Mouse (Mus musculus) urinary bladder, postnatal 4 days (tissue): ENCODE data around the gene Cacna1d.

Experiments used
- DNase-seq, 2 experiments: peaks; one replicate each; pipeline ENCODE4 v3.0.0; 2021 to 2022; ENCODE audit warnings: low spot score in 2 of 2

The Cacna1d gene

DNA sequence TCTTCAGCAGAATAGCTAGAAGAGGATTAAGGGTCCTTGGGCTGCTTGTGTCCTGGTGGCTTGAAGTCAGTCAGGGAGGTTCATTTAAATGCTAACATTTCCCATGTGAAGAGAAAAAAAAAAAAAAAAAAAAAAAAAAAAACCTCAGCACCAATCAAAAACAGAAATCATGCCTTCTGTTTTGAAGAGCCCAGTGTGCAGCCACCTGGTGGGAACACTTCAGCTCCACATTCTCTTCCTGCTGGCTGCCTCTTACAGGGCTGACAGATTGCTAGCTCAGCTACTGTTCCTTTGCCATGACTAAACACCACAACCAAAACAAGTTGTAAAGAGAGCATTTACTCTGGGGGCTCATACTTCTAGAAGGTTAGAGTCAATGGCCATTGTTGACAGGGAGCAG is 283.1 kb downstream of the Cacna1d start:
- no peak for DNase-seq

DNA sequence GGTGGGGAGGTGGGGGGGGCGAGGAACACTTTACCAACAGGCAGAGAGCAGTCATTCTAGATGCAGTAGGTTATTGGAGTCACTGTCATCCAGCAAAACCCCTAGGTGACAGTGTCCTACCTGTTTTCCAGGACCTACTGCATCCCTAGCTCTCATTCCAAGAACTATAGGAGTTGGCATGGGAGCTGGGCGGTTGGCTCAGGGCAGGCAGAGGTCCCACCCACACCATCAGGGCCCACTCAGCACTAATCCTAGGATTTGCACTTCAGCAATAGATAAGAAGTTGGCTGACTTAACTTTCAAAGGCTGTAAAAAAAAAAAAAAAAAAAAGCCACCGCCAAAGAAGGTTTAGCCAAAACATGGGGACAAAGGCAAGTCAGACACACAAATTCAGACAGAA is 285.4 kb downstream of the Cacna1d start:
- DNase-seq, result no peak

DNA sequence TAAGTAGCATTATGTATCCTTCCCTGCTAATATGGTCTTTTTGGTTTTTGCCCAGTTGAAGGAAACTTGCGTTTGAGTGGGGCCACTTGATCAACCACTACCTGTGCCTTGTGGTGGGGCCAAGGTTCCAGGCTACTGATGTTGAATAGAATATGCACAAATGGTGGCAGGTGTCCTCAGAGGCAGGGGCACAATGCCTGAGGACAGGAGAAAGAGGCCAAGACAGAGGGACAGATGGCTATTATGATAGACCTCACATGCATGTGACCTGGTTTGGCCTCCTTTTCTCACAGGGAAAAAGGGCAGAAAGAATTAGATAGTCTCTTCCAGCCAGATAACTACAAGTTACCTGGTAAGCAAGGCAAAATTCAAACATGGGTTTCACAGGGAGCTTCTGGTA is 286.7 kb downstream of the Cacna1d start:
- DNase-seq, result no peak

DNA sequence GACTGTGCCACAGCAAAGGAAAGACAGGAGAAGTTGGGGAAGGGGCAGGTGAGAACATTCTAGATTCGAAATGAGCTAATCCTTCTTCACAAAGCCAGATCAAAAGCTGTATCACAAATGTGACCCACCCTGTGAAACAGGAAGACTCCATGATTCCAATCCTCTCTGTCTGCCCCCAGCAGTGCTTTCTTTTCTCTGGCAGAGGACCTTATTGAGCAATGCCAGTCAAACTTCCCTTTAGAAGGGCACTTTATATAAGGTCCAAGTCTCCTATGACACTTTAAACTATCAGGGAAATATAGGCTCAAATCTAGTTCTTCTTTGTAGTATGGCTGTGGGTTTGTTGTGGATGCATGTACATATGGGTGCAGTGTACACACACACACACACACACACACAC is 290.9 kb downstream of the Cacna1d start:
- no peak for DNase-seq

DNA sequence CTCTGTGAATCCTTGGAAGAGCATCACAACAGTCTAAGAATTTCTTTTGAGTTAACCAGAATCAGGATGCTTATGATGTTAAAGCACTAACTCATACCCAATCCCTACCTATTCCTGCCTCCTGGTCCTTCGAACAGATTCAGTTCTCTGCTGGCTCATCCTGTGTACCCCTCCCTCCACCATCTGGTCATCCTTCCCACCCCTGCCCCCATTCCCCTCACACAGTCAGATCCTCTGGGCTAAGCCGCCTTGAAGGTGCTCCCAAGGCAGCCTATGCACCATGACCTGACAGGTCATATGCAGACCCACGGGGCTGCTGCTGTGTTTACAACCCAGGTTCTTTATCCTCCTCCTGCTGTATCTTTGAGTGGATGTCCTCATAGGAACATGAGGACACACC is 292.4 kb downstream of the Cacna1d start:
- no peak for DNase-seq

DNA sequence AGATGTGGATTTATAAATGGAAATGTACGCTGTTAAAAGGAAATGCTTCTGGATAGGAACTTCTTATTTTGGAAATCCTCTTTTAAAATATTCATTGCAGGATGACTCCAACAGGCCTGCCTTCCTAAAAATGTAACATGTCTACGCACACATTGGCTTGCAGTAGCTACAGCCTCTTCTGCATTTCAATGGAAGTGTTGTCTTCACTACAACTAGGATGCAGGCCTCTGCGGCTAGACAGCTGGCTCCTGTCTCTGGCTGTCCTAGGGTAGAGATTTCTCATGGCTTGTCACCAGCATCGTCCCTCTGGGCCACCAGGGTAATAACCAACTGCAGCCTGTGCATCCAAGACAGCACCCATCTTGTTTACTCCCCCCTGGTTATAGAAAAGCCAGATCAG is 293.1 kb downstream of the Cacna1d start:
- no peak for DNase-seq

DNA sequence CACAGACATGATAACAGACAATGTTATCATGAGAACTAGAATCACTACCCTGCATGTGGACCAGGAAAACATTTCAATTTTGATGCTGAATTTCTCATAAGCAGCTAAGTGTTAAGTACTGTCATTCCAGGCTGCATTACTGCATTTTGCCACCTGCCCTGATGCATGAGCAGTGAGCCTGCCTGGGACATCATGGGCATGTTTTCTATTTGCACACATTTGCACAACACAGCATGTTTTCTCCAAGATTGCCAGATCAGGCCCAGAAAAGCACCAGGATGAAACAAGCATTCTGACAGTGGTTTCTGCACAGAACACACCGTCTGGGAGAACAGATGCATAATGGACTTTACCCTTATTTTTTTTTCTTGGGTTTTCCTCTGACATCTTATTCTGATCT is 294.3 kb downstream of the Cacna1d start:
- no peak for DNase-seq

DNA sequence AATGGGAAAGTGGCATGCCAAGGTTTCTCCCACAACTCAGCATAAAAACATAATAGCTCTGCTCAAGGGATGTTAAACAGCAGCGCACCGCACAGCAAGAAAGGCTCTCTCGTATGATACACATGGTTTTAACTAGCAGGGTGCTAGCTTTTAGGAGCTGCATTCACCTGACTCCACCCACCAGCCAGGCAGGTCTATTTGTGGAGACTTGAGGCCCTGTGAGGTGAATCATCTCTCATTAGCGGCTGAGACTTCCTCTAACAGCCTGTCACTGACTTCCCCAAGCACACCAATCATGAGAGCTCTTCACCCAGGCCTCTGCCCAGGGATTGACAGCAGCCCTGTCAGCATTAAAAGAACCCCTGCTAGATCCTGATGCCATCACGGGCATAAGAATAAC is 295.0 kb downstream of the Cacna1d start:
- no peak for DNase-seq

DNA sequence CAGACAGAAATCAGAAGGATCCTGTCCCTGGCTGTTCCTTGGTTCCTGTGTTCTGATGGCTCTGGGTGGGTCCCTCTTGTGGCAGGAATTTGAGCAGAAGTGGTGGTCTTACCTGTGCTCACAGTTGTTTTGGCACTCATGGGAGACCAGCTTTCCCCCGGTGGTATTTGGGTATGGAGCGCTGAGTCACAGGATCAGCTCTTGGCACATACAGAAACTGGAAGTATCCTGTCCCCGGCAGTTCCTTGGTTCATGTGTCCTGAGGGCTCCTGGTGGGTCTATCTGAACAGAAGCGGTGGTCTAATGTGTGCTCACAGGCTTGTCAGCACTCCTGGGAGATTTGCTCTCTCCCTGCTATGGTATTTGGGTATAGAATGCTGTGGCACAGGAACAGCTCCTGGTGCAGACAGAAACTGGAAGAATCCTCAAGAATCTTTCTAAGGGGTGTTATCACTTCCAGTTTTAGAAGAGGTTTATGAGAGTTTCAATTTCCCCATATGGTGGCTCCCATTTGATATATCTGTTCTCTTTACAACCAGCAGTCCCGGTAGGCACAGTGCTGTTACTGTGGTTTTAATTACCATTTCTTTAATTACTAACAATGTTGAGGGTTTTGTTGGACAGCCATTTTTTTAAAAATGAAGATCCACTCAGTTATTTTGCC is 300.8 kb downstream of the Cacna1d start:
- DNase-seq, result no peak

DNA sequence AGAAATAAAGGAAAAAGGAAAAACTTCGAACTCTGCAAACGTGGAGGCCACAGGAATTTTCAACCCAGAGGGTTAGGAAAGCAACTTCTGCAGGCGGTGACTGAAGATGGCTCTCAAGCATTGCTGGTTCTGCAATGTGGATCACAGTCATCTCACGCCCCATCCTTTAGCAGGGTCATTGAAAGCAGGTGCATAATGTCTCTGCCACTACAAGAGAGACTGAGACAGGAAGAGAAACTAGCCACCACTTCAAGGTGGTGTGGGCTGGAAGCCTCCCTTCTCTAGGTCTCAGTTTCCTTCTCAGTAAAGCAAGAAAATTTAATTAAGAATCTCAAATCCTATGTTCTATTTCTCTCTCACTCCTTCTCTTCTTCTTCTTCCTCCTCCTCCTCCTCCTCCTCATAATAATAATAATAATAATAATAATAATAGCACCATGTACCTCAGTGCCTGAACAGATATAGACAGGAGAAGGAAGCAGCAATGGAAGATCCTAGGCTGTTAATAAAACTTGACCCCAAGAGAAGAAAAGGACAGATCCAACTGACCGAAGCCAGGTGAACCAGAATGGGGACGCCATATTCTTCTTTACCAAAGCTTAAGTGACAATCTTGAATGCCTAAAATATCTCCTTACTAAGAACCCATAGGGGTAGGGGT is 305.5 kb downstream of the Cacna1d start:
- DNase-seq, result no peak

DNA sequence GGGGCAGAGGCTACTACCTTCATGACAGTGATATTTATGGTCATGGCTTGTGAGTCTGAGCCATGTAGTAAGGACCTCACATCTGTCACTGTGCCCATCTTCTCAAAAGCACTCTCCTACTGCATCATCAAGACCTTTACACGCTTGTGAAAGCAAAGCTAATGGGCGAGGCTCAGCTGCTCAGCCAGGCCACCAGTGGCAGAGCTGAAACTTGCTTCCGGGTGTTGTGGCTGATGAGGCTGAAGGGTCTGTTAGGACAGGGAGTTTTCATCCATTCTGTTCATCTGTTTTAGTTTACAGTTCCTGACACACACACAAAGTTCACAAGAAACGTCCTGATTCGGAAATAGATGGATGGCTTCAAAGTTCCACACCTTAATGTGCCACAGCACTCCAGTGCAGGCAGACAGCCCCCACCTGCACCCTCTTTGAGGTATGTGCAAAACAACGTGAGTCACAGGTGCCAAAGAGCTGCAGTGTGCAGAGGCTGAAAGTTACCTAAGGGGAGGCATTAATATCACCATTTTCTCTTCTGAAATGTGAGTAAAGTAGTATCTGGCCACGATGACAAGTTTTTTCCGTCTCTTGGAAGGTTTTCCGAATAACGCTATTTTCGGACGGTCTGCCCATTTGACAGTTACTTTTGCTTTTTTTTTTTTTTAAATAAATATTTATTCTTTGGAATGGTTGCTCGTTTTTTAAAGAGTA is 306.7 kb downstream of the Cacna1d start:
- DNase-seq, result no peak

DNA sequence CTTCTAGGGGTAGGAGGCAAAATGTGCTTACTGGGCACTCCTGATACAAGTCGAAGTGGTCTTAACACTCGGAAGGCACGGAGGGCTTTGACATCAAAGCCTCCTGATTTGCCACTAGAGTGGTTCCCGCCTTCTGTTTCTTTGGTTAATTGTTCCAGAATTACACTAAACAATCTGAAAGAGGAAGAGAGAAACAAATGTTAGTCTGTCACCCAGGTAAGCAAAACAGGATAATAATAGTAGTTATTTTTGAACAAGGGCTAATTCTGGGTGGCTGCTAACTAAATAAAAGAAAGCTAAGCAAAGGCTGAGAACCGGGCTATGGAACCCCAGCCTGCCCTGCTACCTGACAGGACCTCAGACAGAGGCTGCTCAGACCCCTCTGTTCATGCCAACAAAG is 307.2 kb downstream of the Cacna1d start:
- DNase-seq, result no peak

DNA sequence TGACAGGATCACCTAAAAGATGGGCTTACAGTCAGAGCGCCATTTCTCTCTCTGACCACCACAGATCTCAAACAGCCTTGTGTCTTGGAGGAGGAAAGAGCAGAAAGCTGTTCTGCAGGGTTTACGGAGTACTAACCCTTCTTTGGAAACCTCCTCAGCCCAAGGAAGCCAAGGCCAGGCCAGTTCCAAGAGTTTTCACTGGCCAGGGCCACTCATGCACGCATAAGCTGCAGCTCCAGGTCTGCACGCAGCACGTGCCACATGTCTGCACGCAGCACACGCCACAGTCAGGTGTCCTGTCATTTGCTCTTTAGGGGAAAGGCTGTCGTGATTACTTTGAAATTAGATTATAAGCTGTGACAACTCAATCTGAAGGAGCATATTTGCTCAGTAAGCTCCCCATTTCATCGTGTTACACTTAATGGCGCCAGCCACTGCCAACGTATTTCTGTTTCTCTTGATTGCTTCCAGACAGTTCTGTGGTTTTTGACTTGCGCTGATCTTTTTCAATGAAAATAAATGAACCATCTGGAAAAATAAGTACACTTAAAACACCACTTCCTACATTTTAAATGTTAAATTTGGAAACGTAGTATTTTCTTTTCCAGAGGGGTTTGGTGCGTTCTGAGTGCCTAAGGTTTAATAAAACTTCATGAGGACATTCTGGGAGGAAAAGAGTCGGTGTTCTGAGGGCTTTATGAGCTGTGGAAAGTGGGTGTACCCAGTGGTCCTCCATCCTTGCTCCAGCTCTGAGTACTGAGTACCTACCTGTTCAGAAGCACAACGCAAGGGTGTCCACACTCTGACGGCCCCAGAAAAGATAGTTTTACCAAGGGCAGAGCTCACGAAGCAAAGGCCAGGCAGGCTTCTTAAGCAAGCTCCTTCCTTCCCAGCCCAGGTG is 308.4 kb downstream of the Cacna1d start:
- DNase-seq, result no peak

DNA sequence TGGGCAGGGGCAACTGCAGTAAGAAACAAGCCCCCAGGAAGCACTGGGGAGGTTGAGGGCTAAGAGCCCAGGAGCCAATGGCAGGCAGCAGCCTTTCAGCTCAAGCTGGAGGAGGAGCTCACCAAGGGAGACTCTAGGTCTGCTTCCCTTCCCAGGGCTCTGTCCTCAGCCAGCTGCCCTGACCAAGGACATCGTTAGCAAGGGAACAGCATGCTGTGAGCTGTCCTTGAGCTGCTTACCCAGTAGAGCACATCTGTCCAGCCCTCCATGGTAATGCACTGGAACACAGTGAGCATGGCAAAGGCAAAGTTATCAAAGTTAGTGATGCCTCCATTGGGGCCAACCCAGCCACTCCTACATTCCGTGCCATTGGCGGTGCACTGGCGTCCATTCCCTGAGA is 312.9 kb downstream of the Cacna1d start:
- no peak for DNase-seq

DNA sequence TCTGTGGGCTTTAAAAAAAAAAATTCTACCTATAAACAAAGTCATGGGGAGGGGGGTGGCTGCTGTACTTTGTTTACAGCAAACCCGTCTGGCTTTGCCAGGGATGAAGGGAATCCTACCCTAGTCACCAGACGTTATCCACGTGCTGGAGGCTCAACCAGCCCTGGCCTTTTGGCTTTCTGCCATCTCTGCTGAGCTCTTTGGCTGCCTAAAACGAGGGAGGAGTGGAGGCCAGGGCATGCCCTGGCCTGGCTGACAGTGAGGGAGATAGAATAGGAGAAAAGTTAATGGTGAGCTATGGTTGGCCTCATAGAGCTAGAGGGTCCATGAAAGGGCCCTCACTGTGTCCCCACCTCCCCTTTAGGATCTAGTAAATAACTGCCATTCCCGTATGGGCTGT is 313.4 kb downstream of the Cacna1d start:
- no peak for DNase-seq

DNA sequence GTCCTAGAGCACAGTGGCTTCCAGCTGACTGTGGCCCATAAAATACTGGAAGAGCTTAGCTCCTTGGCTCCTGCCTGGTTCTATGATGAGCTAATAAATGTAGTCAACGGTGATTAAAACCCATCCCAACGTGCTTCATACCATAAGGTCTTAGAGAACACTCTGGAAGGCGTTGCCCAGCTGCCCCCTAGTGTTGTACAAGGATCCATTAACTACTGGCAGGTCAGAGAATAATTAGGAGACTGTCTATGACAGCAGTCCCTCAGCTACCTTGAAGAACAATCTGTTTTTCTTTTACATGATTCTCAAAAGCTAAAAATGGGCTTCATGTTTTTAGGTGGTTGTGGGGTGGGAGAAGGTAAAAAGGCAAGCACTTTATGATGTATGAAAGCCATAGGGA is 315.9 kb downstream of the Cacna1d start:
- DNase-seq, result no peak

DNA sequence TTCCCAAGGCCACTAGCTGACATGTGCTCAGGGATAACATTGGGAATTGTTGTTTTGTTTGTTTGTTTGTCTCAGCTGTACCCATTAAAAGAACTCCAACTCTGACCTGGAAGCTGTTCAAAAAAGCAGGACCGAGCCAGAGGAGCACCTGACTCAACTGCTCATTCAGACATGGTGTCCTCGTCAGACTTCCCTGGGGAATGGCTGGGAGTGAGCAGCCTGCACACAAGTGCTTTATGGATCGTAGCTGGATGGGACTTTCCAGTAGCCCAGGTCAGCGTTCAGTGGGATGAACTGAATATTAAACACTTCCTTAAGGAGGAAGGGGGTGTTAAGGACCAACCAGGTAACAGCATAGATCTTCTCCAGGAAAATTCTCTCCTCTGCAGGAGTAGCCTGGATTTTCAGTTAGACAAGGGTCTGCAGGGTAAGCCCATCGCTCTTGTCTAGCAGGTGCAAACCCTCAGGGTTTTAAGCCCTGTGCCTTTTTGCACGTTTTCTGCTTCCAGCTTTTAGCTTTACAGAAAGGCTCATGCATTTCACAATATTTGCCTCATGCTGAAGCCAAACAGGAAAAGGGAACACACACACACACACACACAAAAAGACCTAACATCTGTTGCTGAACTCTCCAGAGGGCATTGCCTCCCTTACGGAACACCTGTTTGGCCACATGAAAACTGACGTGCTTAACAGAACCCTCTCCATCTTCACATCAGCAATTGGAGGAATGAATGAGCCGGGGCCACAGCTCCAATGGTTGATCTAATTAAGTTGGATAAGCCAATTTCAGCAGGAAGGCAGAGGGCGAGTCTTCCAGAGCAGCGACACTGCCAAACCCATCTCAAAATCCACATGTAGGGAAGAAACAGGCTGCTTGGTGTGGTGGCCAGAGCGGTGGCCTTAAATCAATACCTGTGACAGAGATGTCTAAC is 318.2 kb downstream of the Cacna1d start:
- DNase-seq, result no peak

DNA sequence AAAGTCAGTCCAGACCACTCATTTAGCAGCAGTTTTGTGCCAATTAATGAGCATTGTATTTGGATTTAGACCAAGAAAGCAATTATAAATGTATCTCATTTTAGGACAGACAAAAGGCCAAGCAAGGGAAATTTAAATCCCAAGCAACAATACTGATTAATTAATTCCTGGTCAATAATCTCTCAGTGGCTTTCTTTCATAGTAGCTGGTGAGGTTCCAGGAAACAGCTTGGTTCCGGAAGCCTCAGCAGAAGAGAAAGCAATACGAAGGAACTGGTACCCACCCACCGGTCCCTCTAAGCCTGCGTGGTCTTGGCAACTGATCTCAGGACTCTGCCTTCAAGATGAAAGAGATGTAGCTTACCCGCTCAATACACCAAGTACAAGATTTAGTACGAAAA is 319.7 kb downstream of the Cacna1d start:
- DNase-seq, result no peak

DNA sequence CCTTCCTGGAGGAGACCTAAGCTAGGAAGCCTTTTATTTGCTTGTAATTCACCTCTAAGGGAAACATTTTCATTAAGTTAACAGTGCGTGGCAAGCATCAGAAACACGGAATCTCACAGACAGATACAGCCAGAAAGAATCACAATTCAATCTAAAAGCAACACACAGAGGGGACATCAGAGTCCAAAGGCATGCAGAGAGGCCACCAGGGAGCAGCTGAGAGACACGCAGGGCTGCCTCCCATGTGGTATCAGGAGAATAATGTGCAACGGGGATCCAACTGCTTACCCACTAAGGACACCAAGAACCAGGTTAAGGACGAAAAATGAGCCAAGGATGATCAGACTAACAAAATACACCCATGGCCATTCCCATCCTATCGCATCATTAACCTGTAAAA is 320.2 kb downstream of the Cacna1d start:
- DNase-seq, result no peak

DNA sequence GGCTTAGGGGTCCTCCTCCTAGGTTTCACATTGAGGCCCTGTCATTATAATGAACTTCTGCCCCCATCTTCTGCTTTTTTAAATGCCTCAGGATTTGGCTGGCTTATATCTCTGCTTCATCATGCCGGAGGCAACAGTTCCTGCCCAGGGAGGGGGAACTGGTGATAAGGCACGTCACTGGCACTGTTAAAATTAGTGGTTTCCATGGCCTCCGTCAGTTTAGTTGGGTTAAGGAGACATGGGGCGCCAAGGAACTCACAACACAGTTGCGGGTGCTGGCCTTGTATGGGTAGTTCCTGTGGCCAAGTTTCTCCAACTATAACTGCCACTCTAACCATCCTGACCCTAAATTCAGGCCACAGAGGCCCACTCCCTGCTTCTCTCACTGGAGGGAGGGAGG is 321.8 kb downstream of the Cacna1d start:
- no peak for DNase-seq

DNA sequence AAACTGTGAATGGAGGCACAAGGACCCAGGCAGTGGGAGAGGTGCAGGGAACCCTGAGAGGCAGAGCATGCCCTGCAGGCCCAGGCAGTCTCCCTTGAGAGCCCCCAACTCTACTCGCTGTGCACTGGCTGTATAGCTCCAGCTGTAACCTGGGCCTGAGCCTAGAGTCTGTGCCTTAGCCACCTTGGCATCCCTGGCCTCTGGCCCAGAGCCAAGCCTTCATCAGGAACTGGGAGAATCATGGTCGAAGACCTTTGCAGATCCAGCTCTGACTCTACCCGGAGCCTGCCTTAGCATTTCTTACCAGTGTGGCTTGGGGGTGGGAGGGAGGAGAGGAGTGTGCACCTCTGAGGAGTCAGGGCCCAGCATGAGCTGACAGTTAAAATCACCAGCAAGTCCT is 322.4 kb downstream of the Cacna1d start:
- DNase-seq, result no peak
